Mouse (Mus musculus) left cerebral cortex, adult 6 months (tissue): ENCODE measurements around the gene Tbxa2r. TPM values are rescaled to one million over a fixed set of nuclear protein-coding genes. Genes with fewer than 3 reads are reported as not detected.

Source experiments
- long read RNA-seq, 2 experiments: library from polyadenylated mRNA; unstranded; transcript quantifications; one replicate each; pipeline ENCODE4 v2.0.0; 2019 to 2020
- polyA plus RNA-seq: library from polyadenylated mRNA; unstranded; fragments of <200 nt; fragmentation: Nextera tagmentation; gene quantifications from 2 replicates; pipeline ENCODE4 v1.2.3, GENCODE M21; 2021

The Tbxa2r gene
- polyA plus RNA-seq, result 0.78 and 1.2 TPM in 2 replicates
- long read RNA-seq, experiment 1, partial matches to known transcripts, result 1 of 4 reads
- long read RNA-seq, experiment 1, other reads (novel, unspliced or antisense), result 1 of 4 reads
- long read RNA-seq, experiment 2, partial matches to known transcripts, result 1 of 3 reads
- long read RNA-seq, experiment 2, other reads (novel, unspliced or antisense), result 0 of 3 reads

GRCm38 (mm10) chr10:81328386-81328785 lies at the start of gene Tbxa2r:
TSS of gene Tbxa2r (plus strand) at chr10:81328731.

GRCm38 (mm10) chr10:81291511-81292104 lies 36.9 kb upstream of the Tbxa2r start, which contains the start of gene Tjp3:
TSS of gene Tjp3 (minus strand) at chr10:81291581.

GRCm38 (mm10) chr10:81292554-81293333 lies 35.8 kb upstream of the Tbxa2r start, which contains the start of gene Pip5k1c:
TSS of gene Pip5k1c (plus strand) at chr10:81292963.

GRCm38 (mm10) chr10:81320550-81321347 lies 7.8 kb upstream of the Tbxa2r start, which contains the start of gene Cactin:
TSS of gene Cactin (plus strand) at chr10:81321103.

GRCm38 (mm10) chr10:81342686-81343505 lies 14.4 kb downstream of the Tbxa2r start, which contains the start of gene Gipc3:
TSS of gene Gipc3 (minus strand) at chr10:81343266.

GRCm38 (mm10) chr10:81350351-81351063 lies 22.0 kb downstream of the Tbxa2r start, which contains the start of gene Hmg20b:
TSS of gene Hmg20b (minus strand) at chr10:81350480.

GRCm38 (mm10) chr10:81356991-81357844 lies 28.7 kb downstream of the Tbxa2r start, which contains the start of gene Mfsd12:
TSS of gene Mfsd12 (plus strand) at chr10:81357491.

GRCm38 (mm10) chr10:81365672-81366476 lies 37.3 kb downstream of the Tbxa2r start, which contains the start of gene 4930404N11Rik:
TSS of gene 4930404N11Rik (minus strand) at chr10:81365816.

GRCm38 (mm10) chr10:81377793-81378552 lies 49.4 kb downstream of the Tbxa2r start, which contains the start of gene Fzr1:
TSS of gene Fzr1 (minus strand) at chr10:81378516.

GRCm38 (mm10) chr10:81383802-81384604 lies 55.5 kb downstream of the Tbxa2r start, which contains the start of the genes Dohh and Gm48551:
TSS of gene Dohh (plus strand) at chr10:81384428.
TSS of gene Gm48551 (plus strand) at chr10:81384466.

Other genes starting within 250 kb of the Tbxa2r start
- 0.36 and 0.86 TPM in 2 replicates for gene Creb3l3, start 229.9 kb upstream of the Tbxa2r start, polyA plus RNA-seq
- 111 and 115 TPM in 2 replicates for gene Map2k2, start 222.8 kb upstream of the Tbxa2r start, polyA plus RNA-seq
- 93.9 and 115 TPM in 2 replicates for gene Zbtb7a, start 193.5 kb upstream of the Tbxa2r start, polyA plus RNA-seq
- 19.6 and 22.7 TPM in 2 replicates for gene Pias4, start 160.8 kb upstream of the Tbxa2r start, polyA plus RNA-seq
- 720 and 722 TPM in 2 replicates for gene Eef2, start 152.1 kb upstream of the Tbxa2r start, polyA plus RNA-seq
- 1.8 and 81.3 TPM in 2 replicates for gene Dapk3, start 145.7 kb upstream of the Tbxa2r start, polyA plus RNA-seq
- 0.09 TPM in 1 of 2 replicates, not detected in the other for gene 4930442H23Rik, start 144.9 kb upstream of the Tbxa2r start, polyA plus RNA-seq
- gene Nmrk2, start 126.7 kb upstream of the Tbxa2r start, polyA plus RNA-seq, result not detected in 2 replicates
- 50.9 and 79.7 TPM in 2 replicates for gene Atcay, start 97.9 kb upstream of the Tbxa2r start, polyA plus RNA-seq
- gene Zfr2, start 95.6 kb upstream of the Tbxa2r start, polyA plus RNA-seq, result 25.5 and 28.7 TPM in 2 replicates
- gene Matk, start 75.8 kb upstream of the Tbxa2r start, polyA plus RNA-seq, result 125 and 168 TPM in 2 replicates
- gene Mrpl54, start 61.8 kb upstream of the Tbxa2r start, polyA plus RNA-seq, result 120 and 129 TPM in 2 replicates
- gene Apba3, start 61.8 kb upstream of the Tbxa2r start, polyA plus RNA-seq, result 20.8 and 21.3 TPM in 2 replicates
- gene Tjp3, start 37.1 kb upstream of the Tbxa2r start, polyA plus RNA-seq, result 0.21 and 0.37 TPM in 2 replicates
- 70.9 and 115 TPM in 2 replicates for gene Pip5k1c, start 35.8 kb upstream of the Tbxa2r start, polyA plus RNA-seq
- 13.7 and 15.7 TPM in 2 replicates for gene Cactin, start 7.6 kb upstream of the Tbxa2r start, polyA plus RNA-seq
- 0.44 and 0.73 TPM in 2 replicates for gene Gipc3, start 14.5 kb downstream of the Tbxa2r start, polyA plus RNA-seq
- 24.0 and 36.0 TPM in 2 replicates for gene Hmg20b, start 21.7 kb downstream of the Tbxa2r start, polyA plus RNA-seq
- 11.3 and 14.9 TPM in 2 replicates for gene Mfsd12, start 28.8 kb downstream of the Tbxa2r start, polyA plus RNA-seq
- gene 4930404N11Rik, start 37.1 kb downstream of the Tbxa2r start, polyA plus RNA-seq, result 0.19 and 0.63 TPM in 2 replicates
- 50.1 and 52.0 TPM in 2 replicates for gene Fzr1, start 49.8 kb downstream of the Tbxa2r start, polyA plus RNA-seq
- 160 and 212 TPM in 2 replicates for gene Dohh, start 55.7 kb downstream of the Tbxa2r start, polyA plus RNA-seq
- gene Gm48551, start 55.7 kb downstream of the Tbxa2r start, polyA plus RNA-seq, result 2.5 and 3.2 TPM in 2 replicates
- gene Gm48552, start 60.3 kb downstream of the Tbxa2r start, polyA plus RNA-seq, result 0.80 and 2.4 TPM in 2 replicates
- gene Smim24, start 64.3 kb downstream of the Tbxa2r start, polyA plus RNA-seq, result 1.6 and 2.1 TPM in 2 replicates
- gene Nfic, start 126.9 kb downstream of the Tbxa2r start, polyA plus RNA-seq, result 21.8 and 30.9 TPM in 2 replicates
- 38.3 and 133 TPM in 2 replicates for gene Celf5, start 154.0 kb downstream of the Tbxa2r start, polyA plus RNA-seq
- gene Ncln, start 167.7 kb downstream of the Tbxa2r start, polyA plus RNA-seq, result 34.1 and 44.3 TPM in 2 replicates
- gene S1pr4, start 171.4 kb downstream of the Tbxa2r start, polyA plus RNA-seq, result 0.67 and 0.71 TPM in 2 replicates
- gene Gna15, start 195.5 kb downstream of the Tbxa2r start, polyA plus RNA-seq, result 2.4 and 4.3 TPM in 2 replicates
- gene Gna11, start 216.5 kb downstream of the Tbxa2r start, polyA plus RNA-seq, result 63.0 and 113 TPM in 2 replicates
- 171 and 487 TPM in 2 replicates for gene Aes, start 230.8 kb downstream of the Tbxa2r start, polyA plus RNA-seq
- 5.1 and 7.2 TPM in 2 replicates for gene Tle2, start 245.8 kb downstream of the Tbxa2r start, polyA plus RNA-seq